Mouse (Mus musculus): ENCODE measurements at regions not wholly inside any gene's neighbourhood (a gene's known extent, or its start where the extent isn't known, plus 50 kb on each side); places are given as distances from the start of the nearest gene placed in this dataset.

DNA sequence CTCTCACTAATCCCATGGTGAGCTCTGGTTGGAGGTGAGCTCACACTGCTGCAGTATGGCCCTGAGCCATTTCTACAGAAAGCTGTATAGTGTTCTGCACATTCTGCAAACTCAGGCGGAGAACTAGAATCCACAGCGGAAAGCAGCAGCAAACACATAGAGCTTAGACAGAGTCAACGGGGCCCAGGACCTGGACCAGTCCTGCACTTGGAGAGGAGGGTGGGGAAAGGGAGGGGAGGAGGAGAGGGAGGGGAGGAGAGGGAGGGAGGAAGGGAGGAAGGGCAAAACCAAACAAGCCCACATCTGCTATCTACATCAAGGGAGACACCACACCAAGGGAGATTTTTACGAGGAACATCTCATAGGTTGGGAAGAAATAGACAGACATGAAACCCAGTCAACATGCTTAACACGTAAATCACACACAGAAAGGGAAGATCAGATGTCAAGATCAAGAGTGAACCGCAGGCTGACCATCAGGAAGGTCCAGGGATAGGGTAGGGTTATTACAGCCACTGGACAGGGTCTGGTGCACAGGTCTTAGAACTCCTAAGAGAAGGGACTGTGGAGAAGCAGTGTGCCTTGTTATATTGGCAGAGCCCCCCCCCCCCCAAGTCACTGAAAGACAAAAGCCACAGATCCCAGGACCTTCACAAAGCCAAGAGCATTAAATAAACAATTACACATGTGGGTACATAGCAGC lies 428.2 kb upstream of the Cdh4 start:
- no peak for DNase-seq (ENCODE audit: extremely low read depth, low read depth, low spot score)

DNA sequence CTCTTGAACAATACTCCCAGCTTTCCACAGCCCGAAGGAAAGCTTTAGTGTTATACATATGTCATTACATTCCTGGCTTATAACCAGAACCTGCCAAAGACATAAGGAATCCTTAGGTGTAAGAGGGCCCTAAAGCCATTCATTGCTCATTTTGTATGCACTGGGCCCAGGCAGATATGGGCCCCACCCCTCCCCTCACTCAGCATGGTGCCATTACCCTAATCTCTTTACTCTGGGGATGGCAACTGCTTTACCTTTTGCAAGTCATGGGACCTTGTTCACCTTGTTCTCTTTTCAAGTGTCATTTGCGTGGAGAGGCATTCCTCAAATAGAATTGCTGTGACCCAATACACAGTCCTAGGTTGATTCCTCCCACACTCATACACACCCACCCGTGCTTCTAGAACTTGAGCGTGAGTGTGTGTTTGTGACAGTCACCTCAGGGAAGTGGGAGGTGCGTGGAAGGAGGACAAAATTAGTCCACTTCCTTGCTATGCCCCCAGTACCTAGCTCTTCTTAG lies 419.5 kb upstream of the Cdh4 start:
- H3K27ac ChIP-seq (replicated peaks; ENCODE audit: insufficient read depth, low read depth, low read length) = no peak overlapping the region
- H3K27me3 ChIP-seq (ENCODE audit: control insufficient read depth, insufficient read depth, low read length) = no peaks in the 10 kb centered on the region
- no peaks in the 10 kb centered on the region for H3K36me3 ChIP-seq (ENCODE audit: control insufficient read depth, insufficient read depth, low read length)
- no peaks in the 10 kb centered on the region for H3K4me1 ChIP-seq (ENCODE audit: control insufficient read depth, insufficient read depth, low read length)
- TF ChIP-seq CTCF (IDR thresholded peaks at IDR 0.05; ENCODE audit: low read depth, low read length) (no peak), POLR2A (IDR thresholded peaks at IDR 0.05; ENCODE audit: extremely low read depth, insufficient read depth, low read length) (no peak)
- 73% methylated on average over 5 of the region's 5 CpGs for WGBS
- no peaks in the 10 kb centered on the region for H3K79me2 ChIP-seq (ENCODE audit: control insufficient read depth, insufficient read depth, low read length)
- H3K4me3 ChIP-seq (ENCODE audit: insufficient read depth, low read depth, low read length) = no peak overlapping the region
- no peak for DNase-seq (ENCODE audit: extremely low read depth, low read depth, low spot score)
- H3K9ac ChIP-seq (ENCODE audit: low read depth, low read length) = no peak overlapping the region

More for the DNA sequence above, 428.2 kb upstream of the Cdh4 start:
- H3K27ac ChIP-seq (replicated peaks; ENCODE audit: insufficient read depth, low read depth, low read length) = no peak overlapping the region
- TF ChIP-seq CTCF (IDR thresholded peaks at IDR 0.05; ENCODE audit: low read depth, low read length) (no peak), POLR2A (IDR thresholded peaks at IDR 0.05; ENCODE audit: extremely low read depth, insufficient read depth, low read length) (no peak)
- no peaks in the 10 kb centered on the region; the same call in 1 of the 2 replicates for H3K27me3 ChIP-seq (ENCODE audit: control insufficient read depth, insufficient read depth, low read length)
- H3K9ac ChIP-seq (ENCODE audit: low read depth, low read length) = no peak overlapping the region
- no peaks in the 10 kb centered on the region for H3K4me1 ChIP-seq (ENCODE audit: control insufficient read depth, insufficient read depth, low read length)
- 66% methylated on average over 6 of the region's 6 CpGs for WGBS
- H3K79me2 ChIP-seq (ENCODE audit: control insufficient read depth, insufficient read depth, low read length) = no peaks in the 10 kb centered on the region
- no peak overlapping the region for H3K4me3 ChIP-seq (ENCODE audit: insufficient read depth, low read depth, low read length)
- H3K36me3 ChIP-seq (ENCODE audit: control insufficient read depth, insufficient read depth, low read length) = no peaks in the 10 kb centered on the region

DNA sequence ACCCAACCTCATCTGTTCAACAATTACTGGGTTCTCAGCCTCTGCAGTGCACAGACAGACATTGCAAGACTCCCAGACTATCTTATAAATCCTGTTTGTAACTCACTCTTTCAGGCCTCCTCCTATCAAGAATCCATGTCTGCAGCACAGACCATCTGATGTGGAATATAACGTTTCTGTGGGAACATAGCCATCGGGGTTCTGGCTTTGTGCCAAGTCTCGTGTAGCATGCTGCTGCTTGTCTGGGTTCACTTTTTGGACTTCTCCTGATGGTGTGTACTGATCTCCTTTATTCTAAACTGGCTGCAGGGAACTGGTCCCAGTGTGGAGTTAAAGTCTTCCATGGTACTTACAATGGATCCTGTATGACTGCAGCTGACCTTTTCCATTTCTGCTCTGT lies 418.0 kb upstream of the Cdh4 start:
- Histone ChIP-seq H3K79me2 (ENCODE audit: control insufficient read depth, insufficient read depth, low read length) (no peaks in the 10 kb centered on the region), H3K36me3 (ENCODE audit: control insufficient read depth, insufficient read depth, low read length) (no peaks in the 10 kb centered on the region), H3K27me3 (ENCODE audit: control insufficient read depth, insufficient read depth, low read length) (no peaks in the 10 kb centered on the region), H3K27ac (replicated peaks; ENCODE audit: insufficient read depth, low read depth, low read length) (no peak overlapping the region), H3K4me3 (ENCODE audit: insufficient read depth, low read depth, low read length) (no peak overlapping the region), H3K9ac (ENCODE audit: low read depth, low read length) (no peak overlapping the region), H3K4me1 (ENCODE audit: control insufficient read depth, insufficient read depth, low read length) (no peaks in the 10 kb centered on the region)
- no peak for TF ChIP-seq CTCF (IDR thresholded peaks at IDR 0.05; ENCODE audit: low read depth, low read length)
- no peak for TF ChIP-seq POLR2A (IDR thresholded peaks at IDR 0.05; ENCODE audit: extremely low read depth, insufficient read depth, low read length)
- WGBS = 54% methylated on average over 3 of the region's 3 CpGs
- DNase-seq (ENCODE audit: extremely low read depth, low read depth, low spot score) = no peak

DNA sequence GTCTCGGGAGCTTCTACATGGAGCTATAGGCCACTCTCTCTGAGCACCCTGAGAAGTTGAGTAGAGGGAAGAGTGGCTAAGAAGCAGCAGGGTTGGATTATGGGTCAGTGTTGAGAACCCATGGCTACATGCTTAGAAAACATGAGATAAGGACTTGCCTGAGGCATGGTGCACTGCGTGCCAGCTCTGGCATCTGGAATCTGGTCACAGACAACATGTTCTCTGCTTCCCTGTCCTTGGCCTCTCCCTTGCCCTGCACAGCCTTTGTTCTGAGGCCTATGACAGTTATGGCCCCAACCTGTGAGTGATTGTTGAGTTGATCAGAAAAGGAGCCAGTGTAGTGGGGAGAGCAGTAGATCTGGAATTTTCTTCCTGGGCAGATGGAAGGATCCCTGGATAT lies 409.1 kb upstream of the Cdh4 start:
- Histone ChIP-seq H3K9ac (ENCODE audit: low read depth, low read length) (no peak overlapping the region), H3K79me2 (ENCODE audit: control insufficient read depth, insufficient read depth, low read length) (no peaks in the 10 kb centered on the region), H3K4me1 (ENCODE audit: control insufficient read depth, insufficient read depth, low read length) (no peaks in the 10 kb centered on the region), H3K27me3 (ENCODE audit: control insufficient read depth, insufficient read depth, low read length) (peaks cover 2% of the 10 kb centered on the region; the same call in 1 of the 2 replicates), H3K27ac (replicated peaks; ENCODE audit: insufficient read depth, low read depth, low read length) (no peak overlapping the region), H3K4me3 (ENCODE audit: insufficient read depth, low read depth, low read length) (no peak overlapping the region), H3K36me3 (ENCODE audit: control insufficient read depth, insufficient read depth, low read length) (no peaks in the 10 kb centered on the region)
- TF ChIP-seq POLR2A (IDR thresholded peaks at IDR 0.05; ENCODE audit: extremely low read depth, insufficient read depth, low read length) (no peak), CTCF (IDR thresholded peaks at IDR 0.05; ENCODE audit: low read depth, low read length) (no peak)
- no peak for DNase-seq (ENCODE audit: extremely low read depth, low read depth, low spot score)
- WGBS = 74% methylated on average over 2 of the region's 2 CpGs

DNA sequence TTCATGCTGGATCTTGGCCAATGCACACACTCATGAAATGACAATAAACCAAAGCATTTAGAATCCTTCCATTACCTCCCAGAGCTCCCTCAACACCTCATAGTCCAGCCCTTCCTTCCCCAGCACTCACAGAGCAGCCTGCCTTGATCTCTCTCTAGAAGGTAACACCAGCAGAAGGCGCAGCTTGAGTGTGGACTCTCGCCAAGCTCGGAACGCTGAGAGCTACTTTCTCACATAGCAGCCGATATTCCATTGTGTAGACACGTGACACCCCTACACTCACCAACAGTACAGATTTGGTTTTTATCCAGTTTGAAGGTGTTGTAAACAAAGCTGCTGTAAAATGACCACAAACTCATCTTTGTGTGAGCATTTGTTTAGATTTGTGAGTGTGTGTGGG lies 406.8 kb upstream of the Cdh4 start:
- TF ChIP-seq CTCF (IDR thresholded peaks at IDR 0.05; ENCODE audit: low read depth, low read length) = no peak
- no peak for TF ChIP-seq POLR2A (IDR thresholded peaks at IDR 0.05; ENCODE audit: extremely low read depth, insufficient read depth, low read length)
- H3K4me1 ChIP-seq (ENCODE audit: control insufficient read depth, insufficient read depth, low read length) = no peaks in the 10 kb centered on the region
- 82% methylated on average over 6 of the region's 6 CpGs for WGBS
- no peak overlapping the region for H3K27ac ChIP-seq (replicated peaks; ENCODE audit: insufficient read depth, low read depth, low read length)
- H3K27me3 ChIP-seq (ENCODE audit: control insufficient read depth, insufficient read depth, low read length) = peaks cover 2% of the 10 kb centered on the region; the same call in 1 of the 2 replicates
- no peaks in the 10 kb centered on the region for H3K79me2 ChIP-seq (ENCODE audit: control insufficient read depth, insufficient read depth, low read length)
- no peak for DNase-seq (ENCODE audit: extremely low read depth, low read depth, low spot score)
- no peak overlapping the region for H3K4me3 ChIP-seq (ENCODE audit: insufficient read depth, low read depth, low read length)
- no peak overlapping the region for H3K9ac ChIP-seq (ENCODE audit: low read depth, low read length)
- H3K36me3 ChIP-seq (ENCODE audit: control insufficient read depth, insufficient read depth, low read length) = no peaks in the 10 kb centered on the region

DNA sequence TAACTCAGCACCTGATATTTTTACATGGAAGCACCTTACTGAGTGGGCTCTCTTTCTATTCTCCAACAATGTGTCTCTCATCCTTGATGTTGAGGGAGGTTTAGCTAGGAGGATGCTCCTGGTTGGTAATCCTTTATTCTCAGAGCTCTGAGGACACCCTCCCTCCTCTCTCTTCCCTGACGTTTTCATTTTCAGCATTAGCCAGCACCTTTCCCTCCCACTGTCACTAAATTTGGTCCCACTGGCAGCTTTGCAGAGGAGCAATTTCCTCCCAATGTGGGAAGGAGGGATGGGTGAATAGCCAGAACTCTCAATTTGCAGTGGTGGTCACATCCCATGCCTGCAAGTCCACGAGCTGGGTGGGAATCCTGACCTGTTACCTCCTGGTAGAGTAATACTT lies 402.5 kb upstream of the Cdh4 start:
- TF ChIP-seq CTCF (IDR thresholded peaks at IDR 0.05; ENCODE audit: low read depth, low read length) = no peak
- no peak for TF ChIP-seq POLR2A (IDR thresholded peaks at IDR 0.05; ENCODE audit: extremely low read depth, insufficient read depth, low read length)
- no peak for DNase-seq (ENCODE audit: extremely low read depth, low read depth, low spot score)
- Histone ChIP-seq H3K27ac (replicated peaks; ENCODE audit: insufficient read depth, low read depth, low read length) (no peak overlapping the region), H3K4me3 (ENCODE audit: insufficient read depth, low read depth, low read length) (no peak overlapping the region), H3K4me1 (ENCODE audit: control insufficient read depth, insufficient read depth, low read length) (no peaks in the 10 kb centered on the region), H3K36me3 (ENCODE audit: control insufficient read depth, insufficient read depth, low read length) (no peaks in the 10 kb centered on the region), H3K79me2 (ENCODE audit: control insufficient read depth, insufficient read depth, low read length) (no peaks in the 10 kb centered on the region), H3K27me3 (ENCODE audit: control insufficient read depth, insufficient read depth, low read length) (peaks cover 1% of the 10 kb centered on the region; the same call in 1 of the 2 replicates), H3K9ac (ENCODE audit: low read depth, low read length) (no peak overlapping the region)
- WGBS = 63% methylated on average over 2 of the region's 2 CpGs

Measured in liver, adult 2 months (tissue).